Mouse (Mus musculus): ENCODE measurements at regions not wholly inside any gene's neighbourhood (a gene's known extent, or its start where the extent isn't known, plus 50 kb on each side); places are given as distances from the start of the nearest gene placed in this dataset.

GRCm38 (mm10) chr6:31069243-31069642 is 110.4 kb upstream of the Klf14 start:
- Histone ChIP-seq H3K9me3 (replicated peaks) (no peaks in the 10 kb centered on the region), H3K27ac (replicated peaks) (no peak overlapping the region), H3K4me3 (no peak overlapping the region), H3K4me1 (peaks cover 7% of the 10 kb centered on the region; the same call in 1 of the 2 replicates), H3K27me3 (ENCODE audit: low read depth, poor library complexity, severe bottlenecking) (no peaks in the 10 kb centered on the region), H3K36me3 (no peaks in the 10 kb centered on the region)
- no peak for DNase-seq (ENCODE audit: low spot score)
- WGBS: 82% methylated on average over 13 of the region's 13 CpGs

DNA sequence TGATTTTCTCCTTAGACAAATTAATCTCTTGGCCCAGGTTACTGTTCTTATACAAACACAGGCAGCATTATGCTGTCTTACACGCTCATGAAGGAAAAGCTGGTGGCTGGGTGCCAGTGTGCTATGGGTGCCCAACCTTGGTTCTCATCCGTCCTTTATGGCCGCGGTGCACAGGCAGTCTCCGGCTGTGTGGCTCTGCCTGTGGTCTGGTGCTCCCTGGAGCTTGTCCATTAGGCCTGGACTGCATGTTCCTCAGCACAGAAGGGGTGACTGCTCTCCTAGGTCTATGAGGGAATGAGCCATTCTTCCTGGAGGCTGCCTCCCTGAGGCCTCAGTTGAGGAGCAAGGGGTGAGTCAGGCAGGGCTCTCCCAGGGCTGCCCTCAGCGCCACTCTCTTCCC is 111.7 kb upstream of the Klf14 start:
- 90% methylated on average over 6 of the region's 6 CpGs for WGBS
- no peaks in the 10 kb centered on the region for H3K36me3 ChIP-seq
- H3K9me3 ChIP-seq (replicated peaks): no peaks in the 10 kb centered on the region
- H3K4me1 ChIP-seq: peaks cover 12% of the 10 kb centered on the region
- no peak overlapping the region for H3K4me3 ChIP-seq
- H3K27ac ChIP-seq (replicated peaks): no peak overlapping the region
- no peak for DNase-seq (ENCODE audit: low spot score)
- peaks cover 5% of the 10 kb centered on the region; the same call in 1 of the 2 replicates for H3K27me3 ChIP-seq (ENCODE audit: low read depth, poor library complexity, severe bottlenecking)

DNA sequence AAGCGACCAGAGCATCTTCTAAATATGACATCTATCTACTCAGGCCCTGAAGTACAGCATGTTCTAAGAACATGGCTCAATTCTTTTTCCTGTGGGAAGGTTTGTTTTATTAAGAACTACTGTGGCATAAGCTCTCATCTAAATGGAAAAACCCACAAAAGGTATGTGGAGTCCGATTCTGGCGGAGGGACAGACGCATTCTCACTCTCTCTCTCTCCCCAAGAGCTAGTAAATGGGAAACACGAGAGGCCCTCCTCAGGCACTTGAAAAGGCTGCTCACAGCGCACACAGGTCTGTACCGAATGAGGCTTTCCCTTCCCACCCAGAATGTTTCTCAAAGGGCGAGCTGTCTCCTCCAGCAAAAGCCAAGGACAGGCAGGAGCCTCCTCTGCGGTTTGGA is 112.1 kb upstream of the Klf14 start:
- no peak overlapping the region for H3K4me3 ChIP-seq
- H3K36me3 ChIP-seq: no peaks in the 10 kb centered on the region
- DNase-seq (ENCODE audit: low spot score): no peak
- H3K9me3 ChIP-seq (replicated peaks): no peaks in the 10 kb centered on the region
- H3K4me1 ChIP-seq: peaks cover 15% of the 10 kb centered on the region
- WGBS: 82% methylated on average over 9 of the region's 9 CpGs
- H3K27me3 ChIP-seq (ENCODE audit: low read depth, poor library complexity, severe bottlenecking): peaks cover 5% of the 10 kb centered on the region; the same call in 1 of the 2 replicates
- no peak overlapping the region for H3K27ac ChIP-seq (replicated peaks)

GRCm38 (mm10) chr6:31072072-31072471 is 113.2 kb upstream of the Klf14 start:
- Histone ChIP-seq H3K36me3 (no peaks in the 10 kb centered on the region), H3K9me3 (replicated peaks) (no peaks in the 10 kb centered on the region), H3K27ac (replicated peaks) (no peak overlapping the region), H3K4me3 (no peak overlapping the region), H3K27me3 (ENCODE audit: low read depth, poor library complexity, severe bottlenecking) (peaks cover 5% of the 10 kb centered on the region; the same call in 1 of the 2 replicates), H3K4me1 (peaks cover 23% of the 10 kb centered on the region)
- no peak for DNase-seq (ENCODE audit: low spot score)
- WGBS: 89% methylated on average over 7 of the region's 7 CpGs

DNA sequence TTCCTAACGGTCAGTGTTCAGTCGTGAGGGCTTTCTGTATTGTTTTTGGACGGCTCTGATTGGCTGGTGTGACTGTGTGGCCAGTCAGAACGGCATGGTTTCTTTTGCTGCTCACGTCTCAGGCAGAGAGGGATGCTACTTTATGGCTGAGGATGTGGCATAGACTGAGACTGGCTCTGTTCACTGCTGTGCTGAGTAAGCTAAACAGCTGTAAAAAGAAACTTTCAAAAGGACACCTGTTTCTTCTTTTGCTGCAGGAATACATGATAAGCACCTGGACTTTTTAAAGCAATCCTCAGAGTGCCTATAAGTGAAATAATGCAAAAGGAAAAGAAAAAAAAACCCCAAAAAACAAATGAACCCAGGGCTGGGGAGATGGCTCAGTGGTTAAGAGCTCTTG is 113.7 kb upstream of the Klf14 start:
- Histone ChIP-seq H3K4me3 (no peak overlapping the region), H3K4me1 (peaks cover 23% of the 10 kb centered on the region), H3K9me3 (replicated peaks) (no peaks in the 10 kb centered on the region), H3K27ac (replicated peaks) (no peak overlapping the region), H3K36me3 (no peaks in the 10 kb centered on the region), H3K27me3 (ENCODE audit: low read depth, poor library complexity, severe bottlenecking) (peaks cover 5% of the 10 kb centered on the region; the same call in 1 of the 2 replicates)
- DNase-seq (ENCODE audit: low spot score): no peak
- WGBS: 63% methylated on average over 5 of the region's 5 CpGs

- Histone ChIP-seq H3K4me1 (peaks cover 23% of the 10 kb centered on the region), H3K27me3 (ENCODE audit: low read depth, poor library complexity, severe bottlenecking) (peaks cover 5% of the 10 kb centered on the region; the same call in 1 of the 2 replicates), H3K36me3 (no peaks in the 10 kb centered on the region), H3K4me3 (no peak overlapping the region), H3K27ac (replicated peaks) (no peak overlapping the region), H3K9me3 (replicated peaks) (no peaks in the 10 kb centered on the region)
- no peak for DNase-seq (ENCODE audit: low spot score)
- WGBS: 86% methylated on average over 8 of the region's 8 CpGs
Observed at GRCm38 (mm10) chr6:31073338-31073737, 114.5 kb upstream of the Klf14 start.

DNA sequence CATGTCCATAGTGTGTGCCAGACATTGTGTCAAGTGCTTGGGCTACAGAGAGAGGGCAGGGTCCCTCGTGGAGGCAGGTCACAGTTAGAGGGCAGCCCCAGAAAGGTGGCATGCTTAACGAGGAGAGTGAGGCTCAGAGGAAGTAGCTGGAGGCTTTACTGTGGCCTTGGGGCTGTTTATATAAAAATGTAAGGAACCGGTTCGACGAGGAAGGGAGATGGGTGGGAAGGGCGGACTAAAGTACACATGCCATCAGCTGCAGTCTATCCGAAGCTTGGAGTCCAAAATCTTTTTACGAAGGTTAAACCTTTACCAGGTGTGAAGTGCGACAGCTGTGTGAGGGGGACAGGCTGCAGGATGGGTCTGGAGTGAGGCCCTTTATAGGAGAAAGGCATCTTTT is 115.5 kb upstream of the Klf14 start:
- WGBS: 72% methylated on average over 9 of the region's 9 CpGs
- H3K27me3 ChIP-seq (ENCODE audit: low read depth, poor library complexity, severe bottlenecking): peaks cover 5% of the 10 kb centered on the region; the same call in 1 of the 2 replicates

DNA sequence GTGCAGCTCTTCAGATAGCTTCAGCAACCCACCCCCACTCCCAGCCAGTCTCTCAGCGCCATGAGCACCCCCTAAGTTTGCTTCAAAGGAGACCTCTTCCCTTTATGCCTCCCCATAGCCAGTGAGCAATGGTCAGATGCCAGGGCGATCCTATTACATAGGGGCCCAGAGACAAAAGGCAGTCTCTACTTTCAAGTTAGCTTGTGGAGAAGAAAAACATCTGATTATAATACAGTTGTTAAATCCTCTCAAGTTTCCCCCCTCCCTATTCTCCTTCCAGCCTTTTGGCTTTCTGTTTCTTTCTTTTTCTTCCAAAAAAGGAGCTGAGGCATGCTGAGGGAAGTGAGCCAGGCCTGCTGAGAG is 116.3 kb upstream of the Klf14 start:
- Histone ChIP-seq H3K36me3 (no peaks in the 10 kb centered on the region), H3K27ac (replicated peaks) (no peak overlapping the region), H3K4me1 (peaks cover 19% of the 10 kb centered on the region), H3K4me3 (no peak overlapping the region), H3K27me3 (ENCODE audit: low read depth, poor library complexity, severe bottlenecking) (peaks cover 5% of the 10 kb centered on the region; the same call in 1 of the 2 replicates), H3K9me3 (replicated peaks) (no peaks in the 10 kb centered on the region)
- 33% methylated on average over 2 of the region's 2 CpGs for WGBS
- DNase-seq (ENCODE audit: low spot score): no peak

More for the DNA sequence above, 115.5 kb upstream of the Klf14 start:
- Histone ChIP-seq H3K4me3 (no peak overlapping the region), H3K9me3 (replicated peaks) (no peaks in the 10 kb centered on the region), H3K27ac (replicated peaks) (no peak overlapping the region), H3K36me3 (no peaks in the 10 kb centered on the region), H3K4me1 (peaks cover 19% of the 10 kb centered on the region)
- DNase-seq (ENCODE audit: low spot score): no peak

DNA sequence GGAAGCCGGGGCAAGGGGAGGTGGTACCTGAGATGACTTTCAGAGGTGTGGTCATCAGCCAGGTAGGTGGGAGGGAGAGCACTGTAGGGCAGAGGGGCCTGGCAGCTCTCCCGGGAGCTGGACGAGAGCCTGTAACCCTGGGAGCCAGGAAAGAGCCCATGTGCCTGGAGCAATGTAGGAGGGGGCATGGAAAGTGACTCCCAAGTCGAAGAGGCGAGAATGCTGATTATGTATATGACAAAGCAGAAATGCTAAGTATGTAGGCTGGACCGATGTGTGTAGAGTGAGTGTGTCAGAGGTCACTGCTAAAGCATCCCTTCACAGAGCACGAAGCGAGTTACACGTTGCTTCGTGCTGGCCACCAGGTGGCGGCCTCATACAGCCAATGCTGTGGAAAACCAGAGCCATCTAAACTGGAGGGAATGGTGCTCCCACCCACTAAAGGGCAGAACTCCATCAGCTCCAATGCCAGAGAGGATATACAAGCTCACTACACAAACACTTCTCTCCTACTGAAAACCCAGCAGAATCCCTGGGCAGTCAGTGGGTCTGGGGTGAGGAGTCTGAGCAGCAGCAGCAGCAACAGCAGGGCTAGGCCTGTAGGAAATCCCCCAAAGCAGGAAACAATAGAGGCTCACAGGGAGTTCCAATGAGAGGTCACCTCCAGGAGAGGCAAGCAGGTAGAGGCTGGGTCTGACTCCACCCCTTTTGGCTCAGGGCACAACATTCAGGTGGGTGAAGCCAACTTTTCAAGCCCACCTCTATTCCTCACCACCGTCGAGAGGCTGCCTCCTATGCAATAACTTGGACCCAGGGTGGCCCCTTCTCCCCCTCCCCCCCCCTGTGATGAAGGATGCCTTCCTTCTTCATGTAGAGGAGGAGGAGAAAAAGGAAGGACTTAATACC is 116.9 kb upstream of the Klf14 start:
- Histone ChIP-seq H3K27me3 (ENCODE audit: low read depth, poor library complexity, severe bottlenecking) (peaks cover 5% of the 10 kb centered on the region; the same call in 1 of the 2 replicates), H3K27ac (replicated peaks) (peak overlapping the region; percentile 39), H3K36me3 (no peaks in the 10 kb centered on the region), H3K4me3 (no peak overlapping the region), H3K9me3 (replicated peaks) (no peaks in the 10 kb centered on the region), H3K4me1 (peaks cover 19% of the 10 kb centered on the region)
- peak; percentile 84 for DNase-seq (ENCODE audit: low spot score)
- WGBS: 22% methylated on average over 13 of the region's 13 CpGs

- 80% methylated on average over 6 of the region's 6 CpGs for WGBS
- Histone ChIP-seq H3K4me1 (peaks cover 19% of the 10 kb centered on the region), H3K27ac (replicated peaks) (peak overlapping the region; percentile 39), H3K4me3 (no peak overlapping the region), H3K36me3 (no peaks in the 10 kb centered on the region), H3K27me3 (ENCODE audit: low read depth, poor library complexity, severe bottlenecking) (peaks cover 5% of the 10 kb centered on the region; the same call in 1 of the 2 replicates), H3K9me3 (replicated peaks) (no peaks in the 10 kb centered on the region)
- DNase-seq (ENCODE audit: low spot score): no peak
Observed at GRCm38 (mm10) chr6:31076478-31076834, 117.6 kb upstream of the Klf14 start.

GRCm38 (mm10) chr6:31077216-31077615 is 118.3 kb upstream of the Klf14 start:
- 72% methylated on average over 9 of the region's 9 CpGs for WGBS
- no peaks in the 10 kb centered on the region for H3K36me3 ChIP-seq
- H3K4me1 ChIP-seq: peaks cover 19% of the 10 kb centered on the region
- no peak for DNase-seq (ENCODE audit: low spot score)
- H3K27me3 ChIP-seq (ENCODE audit: low read depth, poor library complexity, severe bottlenecking): peaks cover 5% of the 10 kb centered on the region; the same call in 1 of the 2 replicates
- no peaks in the 10 kb centered on the region for H3K9me3 ChIP-seq (replicated peaks)
- H3K27ac ChIP-seq (replicated peaks): no peak overlapping the region
- H3K4me3 ChIP-seq: no peak overlapping the region

DNA sequence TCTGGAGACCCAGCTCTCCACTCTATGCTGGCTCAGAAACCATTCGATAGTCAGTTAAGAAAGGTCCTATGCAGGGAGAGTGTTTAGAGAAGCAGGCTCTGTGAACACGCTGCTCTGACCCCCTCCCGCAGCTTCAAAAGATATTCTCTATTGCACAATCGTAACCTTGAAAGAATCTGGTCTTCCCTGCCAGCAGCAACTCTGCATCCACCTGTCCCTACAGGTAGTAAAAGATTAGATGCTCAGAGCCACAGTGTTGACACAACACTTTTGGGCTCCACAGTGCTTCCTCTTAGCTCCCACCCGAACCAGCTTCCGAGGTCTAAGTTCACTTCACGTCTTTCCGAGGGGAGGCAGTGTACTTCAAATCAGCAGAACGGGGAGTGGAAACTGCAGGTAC is 118.9 kb upstream of the Klf14 start:
- WGBS: 84% methylated on average over 9 of the region's 9 CpGs
- Histone ChIP-seq H3K4me3 (no peak overlapping the region), H3K9me3 (replicated peaks) (no peaks in the 10 kb centered on the region), H3K4me1 (peaks cover 19% of the 10 kb centered on the region), H3K36me3 (no peaks in the 10 kb centered on the region), H3K27me3 (ENCODE audit: low read depth, poor library complexity, severe bottlenecking) (peaks cover 5% of the 10 kb centered on the region; the same call in 1 of the 2 replicates), H3K27ac (replicated peaks) (peak overlapping the region; percentile 6; the same call in 1 of the 2 replicates)
- no peak for DNase-seq (ENCODE audit: low spot score)

GRCm38 (mm10) chr6:31078413-31078812 is 119.5 kb upstream of the Klf14 start:
- 80% methylated on average over 6 of the region's 6 CpGs for WGBS

More at GRCm38 (mm10) chr6:31078413-31078812, 119.5 kb upstream of the Klf14 start:
- H3K9me3 ChIP-seq (replicated peaks): no peaks in the 10 kb centered on the region
- H3K27ac ChIP-seq (replicated peaks): peak overlapping the region; percentile 6; the same call in 1 of the 2 replicates
- H3K4me3 ChIP-seq: no peak overlapping the region
- H3K36me3 ChIP-seq: no peaks in the 10 kb centered on the region
- DNase-seq (ENCODE audit: low spot score): no peak
- H3K4me1 ChIP-seq: peaks cover 19% of the 10 kb centered on the region
- H3K27me3 ChIP-seq (ENCODE audit: low read depth, poor library complexity, severe bottlenecking): peaks cover 5% of the 10 kb centered on the region; the same call in 1 of the 2 replicates
